Mouse (Mus musculus) testis, adult 2 months (tissue): ENCODE results near the gene 4931409K22Rik.

Experiments used
- CTCF ChIP-seq: fragments of 200-500 bp; IDR thresholded peaks from 2 replicates; pipeline ENCODE4 v1.5.1; 2012; ENCODE audit warnings: low read depth, mild to moderate bottlenecking, inconsistent platforms, low read length, moderate library complexity; ENCODE audit not compliant: control insufficient read depth, insufficient read depth, insufficient replicate concordance
- POLR2A ChIP-seq: fragments of 200-500 bp; IDR thresholded peaks from 2 replicates; pipeline ENCODE4 v1.6.1; 2012; ENCODE audit warnings: low read depth, mild to moderate bottlenecking, inconsistent platforms, low read length, moderate library complexity; ENCODE audit not compliant: control insufficient read depth

DNA sequence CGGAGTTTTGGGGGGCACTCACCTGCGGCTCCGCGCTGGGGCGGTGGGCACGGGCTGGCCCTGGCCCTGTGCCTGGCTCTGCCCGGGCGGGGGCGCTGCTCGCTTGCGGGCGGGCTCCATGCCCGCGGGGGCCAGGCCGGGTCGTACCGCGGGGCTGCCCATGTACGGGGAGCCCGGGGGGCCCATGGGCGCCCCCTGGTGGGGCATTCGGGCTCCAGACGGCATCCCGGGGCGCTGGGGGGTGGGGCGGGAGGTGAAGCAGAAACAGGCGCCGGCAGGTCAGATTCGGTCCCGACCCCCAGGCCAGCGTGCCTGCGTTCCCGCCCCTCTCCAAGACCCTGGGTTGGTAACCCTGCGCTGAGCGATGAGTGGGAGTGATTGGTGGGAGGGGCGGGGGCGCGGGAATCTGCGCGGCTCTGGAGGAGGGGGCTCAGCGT is 42.0 kb upstream of the 4931409K22Rik start:
- TF ChIP-seq CTCF (no peak), POLR2A (no peak)
